Mouse (Mus musculus) bone marrow macrophage, adult 2 months (primary cell): Measurements from ENCODE around the gene Sphkap. TPM values are rescaled to one million over a fixed set of nuclear protein-coding genes. Genes with fewer than 3 reads are reported as not detected.

ENCODE experiments used
- H3K27ac ChIP-seq: 2 replicates; pipeline ENCODE4 v1.5.1; 2012; ENCODE audit warnings: low read depth, low read length; ENCODE audit not compliant: insufficient read depth
- H3K4me1 ChIP-seq: 2 replicates; pipeline ENCODE4 v1.6.1; 2012; ENCODE audit warnings: low read length; ENCODE audit not compliant: control insufficient read depth, insufficient read depth
- H3K4me3 ChIP-seq: 2 replicates; pipeline ENCODE4 v1.5.1; 2012; ENCODE audit warnings: mild to moderate bottlenecking, low read length, moderate library complexity; ENCODE audit not compliant: insufficient read depth
- CTCF ChIP-seq: IDR thresholded peaks from 2 replicates; pipeline ENCODE4 v1.5.1; 2012; ENCODE audit warnings: low read depth, mild to moderate bottlenecking, low read length, moderate library complexity
- POLR2A ChIP-seq: IDR thresholded peaks from 2 replicates; pipeline ENCODE4 v1.6.1; 2012; ENCODE audit warnings: mild to moderate bottlenecking, low read depth, low read length, borderline replicate concordance
- polyA plus RNA-seq: library from polyadenylated mRNA; stranded (reverse); fragments of >200 nt; gene quantifications from 2 replicates; pipeline ENCODE4 v1.2.4, GENCODE M21; 2012; ENCODE audit not compliant: missing spikeins, insufficient read depth, insufficient read length

The Sphkap gene
- polyA plus RNA-seq = 0.13 TPM in 1 of 2 replicates, not detected in the other

GRCm38 (mm10) chr1:83408021-83408464 is at the start of gene Sphkap:
TSS of gene Sphkap (minus strand) at chr1:83408200.
- H3K4me1 ChIP-seq = no peaks in the 10 kb centered on the region
- TF ChIP-seq POLR2A = no peak
- TF ChIP-seq CTCF = no peak
- no peak within 1 kb of the TSS for H3K27ac ChIP-seq
- H3K4me3 ChIP-seq = no peak within 1 kb of the TSS

GRCm38 (mm10) chr1:83451291-83451690 is 43.3 kb upstream of the Sphkap start:
- TF ChIP-seq POLR2A (no peak), CTCF (no peak)
- Histone ChIP-seq H3K4me3 (no peak overlapping the region), H3K4me1 (no peaks in the 10 kb centered on the region), H3K27ac (no peak overlapping the region)

- Histone ChIP-seq H3K4me1 (no peaks in the 10 kb centered on the region), H3K27ac (no peak overlapping the region)
- TF ChIP-seq CTCF = no peak
- TF ChIP-seq POLR2A = no peak
These were observed 32.4 kb upstream of the Sphkap start for GRCm38 (mm10) chr1:83440422-83440821.

GRCm38 (mm10) chr1:83433932-83434331 is 25.9 kb upstream of the Sphkap start:
- no peaks in the 10 kb centered on the region for H3K4me1 ChIP-seq
- TF ChIP-seq CTCF = no peak
- no peak for TF ChIP-seq POLR2A
- no peak overlapping the region for H3K27ac ChIP-seq
- no peak overlapping the region for H3K4me3 ChIP-seq

More at GRCm38 (mm10) chr1:83440422-83440821, 32.4 kb upstream of the Sphkap start:
- no peak overlapping the region for H3K4me3 ChIP-seq

- TF ChIP-seq CTCF (no peak), POLR2A (no peak)
- Histone ChIP-seq H3K4me3 (no peak overlapping the region), H3K4me1 (no peaks in the 10 kb centered on the region), H3K27ac (no peak overlapping the region)
These were observed 21.9 kb upstream of the Sphkap start for GRCm38 (mm10) chr1:83429866-83430265.

- TF ChIP-seq POLR2A = no peak
- TF ChIP-seq CTCF = no peak
- no peak overlapping the region for H3K27ac ChIP-seq
- H3K4me1 ChIP-seq = no peaks in the 10 kb centered on the region
- no peak overlapping the region for H3K4me3 ChIP-seq
These were observed 384 bp downstream of the Sphkap start for GRCm38 (mm10) chr1:83407616-83408015.

GRCm38 (mm10) chr1:83406882-83407549 is 984 bp downstream of the Sphkap start:
- no peak for TF ChIP-seq POLR2A
- no peak for TF ChIP-seq CTCF
- Histone ChIP-seq H3K27ac (no peak overlapping the region), H3K4me3 (no peak overlapping the region), H3K4me1 (no peaks in the 10 kb centered on the region)

- TF ChIP-seq CTCF (no peak), POLR2A (no peak)
- Histone ChIP-seq H3K4me1 (no peaks in the 10 kb centered on the region), H3K4me3 (no peak overlapping the region), H3K27ac (no peak overlapping the region)
These were observed 6.9 kb downstream of the Sphkap start for GRCm38 (mm10) chr1:83401079-83401478.

- H3K4me1 ChIP-seq = no peaks in the 10 kb centered on the region
- no peak overlapping the region for H3K4me3 ChIP-seq
- no peak overlapping the region for H3K27ac ChIP-seq
- TF ChIP-seq CTCF (no peak), POLR2A (no peak)
These were observed 11.7 kb downstream of the Sphkap start for GRCm38 (mm10) chr1:83396284-83396683.

- H3K4me3 ChIP-seq = no peak overlapping the region
- TF ChIP-seq POLR2A (no peak), CTCF (no peak)
- H3K27ac ChIP-seq = no peak overlapping the region
- H3K4me1 ChIP-seq = no peaks in the 10 kb centered on the region
These were observed 12.4 kb downstream of the Sphkap start for GRCm38 (mm10) chr1:83395559-83395958.

- Histone ChIP-seq H3K27ac (no peak overlapping the region), H3K4me1 (no peaks in the 10 kb centered on the region), H3K4me3 (no peak overlapping the region)
- no peak for TF ChIP-seq CTCF
These were observed 18.6 kb downstream of the Sphkap start for GRCm38 (mm10) chr1:83389419-83389818.
